Mouse (Mus musculus): ENCODE data around the gene Mgat4d. TPM values are rescaled to one million over a fixed set of nuclear protein-coding genes. Genes with fewer than 3 reads are reported as not detected.
A peak's percentile ranks its signal among the peaks of the same experiment; 100 is the strongest.

Gene Mgat4d
- polyA plus RNA-seq, 1 experiment from 2014 or later: not detected

GRCm38 (mm10) chr8:83381016-83381415 is 32.7 kb downstream of the Mgat4d start:
- no peak for ATAC-seq
- TF ChIP-seq CTCF (IDR thresholded peaks at IDR 0.05; ENCODE audit: low read depth): no peak
- Histone ChIP-seq H3K4me1 (replicated peaks; ENCODE audit: control insufficient read depth, insufficient read depth, low read length) (no peaks in the 10 kb centered on the region), H3K9me3 (ENCODE audit: control insufficient read depth) (no peaks in the 10 kb centered on the region), H3K4me2 (replicated peaks; ENCODE audit: low read depth) (no peak overlapping the region), H3K4me3 (ENCODE audit: low read depth, low read length) (no peak overlapping the region), H3K27me3 (replicated peaks; ENCODE audit: control insufficient read depth, insufficient read depth, low read length) (no peaks in the 10 kb centered on the region), H3K9ac (ENCODE audit: low read depth, low read length) (no peak overlapping the region), H3K27ac (ENCODE audit: low read depth, low read length) (no peak overlapping the region), H3K36me3 (ENCODE audit: control insufficient read depth, insufficient read depth) (no peaks in the 10 kb centered on the region)
- WGBS: 88% methylated on average over 2 of the region's 2 CpGs

- H3K9me3 ChIP-seq (ENCODE audit: control insufficient read depth): no peaks in the 10 kb centered on the region
- H3K4me2 ChIP-seq (replicated peaks; ENCODE audit: low read depth): no peak overlapping the region
- no peaks in the 10 kb centered on the region for H3K36me3 ChIP-seq (ENCODE audit: control insufficient read depth, insufficient read depth)
- 33% methylated on average over 2 of the region's 2 CpGs for WGBS
- no peak for ATAC-seq
- TF ChIP-seq CTCF (IDR thresholded peaks at IDR 0.05; ENCODE audit: low read depth): no peak
- no peak overlapping the region for H3K27ac ChIP-seq (ENCODE audit: low read depth, low read length)
- H3K9ac ChIP-seq (ENCODE audit: low read depth, low read length): no peak overlapping the region
- no peaks in the 10 kb centered on the region for H3K4me1 ChIP-seq (replicated peaks; ENCODE audit: control insufficient read depth, insufficient read depth, low read length)
- no peak overlapping the region for H3K4me3 ChIP-seq (ENCODE audit: low read depth, low read length)
- H3K27me3 ChIP-seq (replicated peaks; ENCODE audit: control insufficient read depth, insufficient read depth, low read length): no peaks in the 10 kb centered on the region
These were observed 34.6 kb downstream of the Mgat4d start for GRCm38 (mm10) chr8:83382850-83383249.

GRCm38 (mm10) chr8:83389316-83390005 is 41.2 kb downstream of the Mgat4d start, which contains the start of gene Clgn:
TSS of gene Clgn (plus strand) at chr8:83389867.
- no peak within 1 kb of the TSS for H3K9ac ChIP-seq (ENCODE audit: low read depth, low read length)
- no peak for ATAC-seq
- H3K36me3 ChIP-seq (ENCODE audit: control insufficient read depth, insufficient read depth): no peaks in the 10 kb centered on the region
- TF ChIP-seq CTCF (IDR thresholded peaks at IDR 0.05; ENCODE audit: low read depth): no peak
- no peaks in the 10 kb centered on the region for H3K9me3 ChIP-seq (ENCODE audit: control insufficient read depth)
- H3K27me3 ChIP-seq (replicated peaks; ENCODE audit: control insufficient read depth, insufficient read depth, low read length): peaks cover 21% of the 10 kb centered on the region
- peak within 1 kb of the TSS; percentile 32 for H3K4me3 ChIP-seq (ENCODE audit: low read depth, low read length)
- H3K4me1 ChIP-seq (replicated peaks; ENCODE audit: control insufficient read depth, insufficient read depth, low read length): no peaks in the 10 kb centered on the region
- H3K4me2 ChIP-seq (replicated peaks; ENCODE audit: low read depth): peak within 1 kb of the TSS; percentile 62
- WGBS: 4% methylated on average over 41 of the region's 41 CpGs
- H3K27ac ChIP-seq (ENCODE audit: low read depth, low read length): no peak within 1 kb of the TSS

- Histone ChIP-seq H3K9me3 (ENCODE audit: control insufficient read depth) (no peaks in the 10 kb centered on the region), H3K4me2 (replicated peaks; ENCODE audit: low read depth) (peak overlapping the region; percentile 62), H3K27me3 (replicated peaks; ENCODE audit: control insufficient read depth, insufficient read depth, low read length) (peaks cover 21% of the 10 kb centered on the region), H3K4me3 (ENCODE audit: low read depth, low read length) (peak overlapping the region; percentile 32), H3K4me1 (replicated peaks; ENCODE audit: control insufficient read depth, insufficient read depth, low read length) (no peaks in the 10 kb centered on the region), H3K27ac (ENCODE audit: low read depth, low read length) (no peak overlapping the region), H3K36me3 (ENCODE audit: control insufficient read depth, insufficient read depth) (no peaks in the 10 kb centered on the region), H3K9ac (ENCODE audit: low read depth, low read length) (no peak overlapping the region)
- no peak for ATAC-seq
- TF ChIP-seq CTCF (IDR thresholded peaks at IDR 0.05; ENCODE audit: low read depth): no peak
- 11% methylated on average over 14 of the region's 14 CpGs for whole genome bisulfite sequencing
These were observed 41.9 kb downstream of the Mgat4d start for GRCm38 (mm10) chr8:83390006-83390701.

- Histone ChIP-seq H3K4me2 (replicated peaks; ENCODE audit: low read depth) (no peak overlapping the region), H3K4me3 (ENCODE audit: low read depth, low read length) (no peak overlapping the region), H3K4me1 (replicated peaks; ENCODE audit: control insufficient read depth, insufficient read depth, low read length) (no peaks in the 10 kb centered on the region), H3K9ac (ENCODE audit: low read depth, low read length) (no peak overlapping the region), H3K36me3 (ENCODE audit: control insufficient read depth, insufficient read depth) (no peaks in the 10 kb centered on the region), H3K27ac (ENCODE audit: low read depth, low read length) (no peak overlapping the region), H3K27me3 (replicated peaks; ENCODE audit: control insufficient read depth, insufficient read depth, low read length) (peaks cover 21% of the 10 kb centered on the region), H3K9me3 (ENCODE audit: control insufficient read depth) (no peaks in the 10 kb centered on the region)
- TF ChIP-seq CTCF (IDR thresholded peaks at IDR 0.05; ENCODE audit: low read depth): no peak
- no peak for ATAC-seq
- 74% methylated on average over 1 of the region's 1 CpGs for WGBS
These were observed 44.2 kb downstream of the Mgat4d start for GRCm38 (mm10) chr8:83392521-83392920.

GRCm38 (mm10) chr8:83394325-83394724 is 46.1 kb downstream of the Mgat4d start:
- no peak for TF ChIP-seq CTCF (IDR thresholded peaks at IDR 0.05; ENCODE audit: low read depth)
- no peak overlapping the region for H3K4me2 ChIP-seq (replicated peaks; ENCODE audit: low read depth)
- H3K9me3 ChIP-seq (ENCODE audit: control insufficient read depth): no peaks in the 10 kb centered on the region
- ATAC-seq: no peak
- no peak overlapping the region for H3K4me3 ChIP-seq (ENCODE audit: low read depth, low read length)
- WGBS: 90% methylated on average over 5 of the region's 5 CpGs
- peaks cover 12% of the 10 kb centered on the region for H3K27me3 ChIP-seq (replicated peaks; ENCODE audit: control insufficient read depth, insufficient read depth, low read length)
- no peaks in the 10 kb centered on the region for H3K36me3 ChIP-seq (ENCODE audit: control insufficient read depth, insufficient read depth)
- H3K9ac ChIP-seq (ENCODE audit: low read depth, low read length): no peak overlapping the region
- H3K27ac ChIP-seq (ENCODE audit: low read depth, low read length): no peak overlapping the region
- no peaks in the 10 kb centered on the region for H3K4me1 ChIP-seq (replicated peaks; ENCODE audit: control insufficient read depth, insufficient read depth, low read length)
